Mouse (Mus musculus): ENCODE results near the gene Jaml. TPM values are rescaled to one million over a fixed set of nuclear protein-coding genes. Genes with fewer than 3 reads are reported as not detected.

The Jaml gene
- total RNA-seq, 2 experiments from 2014 or later: 0.19 to 0.30 TPM

GRCm38 (mm10) chr9:45119954-45120530 lies 41.1 kb downstream of the Jaml start:
- intact Hi-C loops (cut with DNase I): no loop called here
- DNase-seq: no peak

GRCm38 (mm10) chr9:45120567-45120966 lies 41.6 kb downstream of the Jaml start:
- DNase-seq: no peak
- intact Hi-C loops (cut with DNase I): no loop called here

GRCm38 (mm10) chr9:45121001-45121400 lies 42.0 kb downstream of the Jaml start:
- intact Hi-C loops (cut with DNase I): loop anchor here (1.0 kb wide), 1 partner anchor 25 kb away; no protein-coding TSS in a partner anchor
- DNase-seq: no peak

- peak; percentile 83 to 85 for DNase-seq
- intact Hi-C loops (cut with DNase I): loop anchor here (1.0 kb wide), 1 partner anchor 25 kb away; no protein-coding TSS in a partner anchor
These were observed 42.8 kb downstream of the Jaml start for GRCm38 (mm10) chr9:45121769-45122168.

- intact Hi-C loops (cut with DNase I): no loop called here
- no peak for DNase-seq
These were observed 43.3 kb downstream of the Jaml start for GRCm38 (mm10) chr9:45122209-45122761.

GRCm38 (mm10) chr9:45125211-45125610 lies 46.2 kb downstream of the Jaml start:
- intact Hi-C loops (cut with DNase I): no loop called here
- DNase-seq: no peak

- no peak for DNase-seq
- intact Hi-C loops (cut with DNase I): no loop called here
These were observed 48.0 kb downstream of the Jaml start for GRCm38 (mm10) chr9:45126941-45127340.

GRCm38 (mm10) chr9:45130119-45130518 lies 51.1 kb downstream of the Jaml start:
- intact Hi-C loops (cut with DNase I): loop anchor here (5.0 kb wide), 1 partner anchor 108 kb away; no protein-coding TSS in a partner anchor
- DNase-seq: no peak

- intact Hi-C loops (cut with DNase I): loop anchor here (5.0 kb wide), 1 partner anchor 111 kb away; no protein-coding TSS in a partner anchor
- DNase-seq: peak; percentile 64 to 77
These were observed 54.7 kb downstream of the Jaml start for GRCm38 (mm10) chr9:45133484-45134310.

GRCm38 (mm10) chr9:45136442-45137169 lies 57.6 kb downstream of the Jaml start:
- intact Hi-C loops (cut with DNase I): loop anchor here (5.0 kb wide), 1 partner anchor 89 kb away; no protein-coding TSS in a partner anchor
- DNase-seq: no peak

- peak; percentile 39 to 51 for DNase-seq
- intact Hi-C loops (cut with DNase I): loop anchor here (5.0 kb wide), 1 partner anchor 91 kb away; no protein-coding TSS in a partner anchor
These were observed 59.4 kb downstream of the Jaml start, which contains the start of gene Scn4b for GRCm38 (mm10) chr9:45138191-45139032. TSS of gene Scn4b (plus strand) at chr9:45138395.

GRCm38 (mm10) chr9:45139082-45139481 lies 60.1 kb downstream of the Jaml start:
- no peak for DNase-seq
- intact Hi-C loops (cut with DNase I): loop anchor here (5.0 kb wide), 1 partner anchor 92 kb away; no protein-coding TSS in a partner anchor

- no peak for DNase-seq
- intact Hi-C loops (cut with DNase I): loop anchor here (10.0 kb wide), 1 partner anchor 356 kb away; no protein-coding TSS in a partner anchor
These were observed 62.0 kb downstream of the Jaml start for GRCm38 (mm10) chr9:45140945-45141344.

- no peak for DNase-seq
- intact Hi-C loops (cut with DNase I): loop anchor here (10.0 kb wide), 1 partner anchor 358 kb away; no protein-coding TSS in a partner anchor
These were observed 63.7 kb downstream of the Jaml start for GRCm38 (mm10) chr9:45142686-45143085.

- DNase-seq: no peak
- intact Hi-C loops (cut with DNase I): loop anchor here (1.0 to 10.0 kb wide), 3 partner anchors 24 to 361 kb away; no protein-coding TSS in a partner anchor
These were observed 66.7 kb downstream of the Jaml start for GRCm38 (mm10) chr9:45145533-45146266.

GRCm38 (mm10) chr9:45146267-45146597 lies 67.2 kb downstream of the Jaml start:
- intact Hi-C loops (cut with DNase I): loop anchor here (1.0 to 10.0 kb wide), 3 partner anchors 25 to 361 kb away; no protein-coding TSS in a partner anchor
- DNase-seq: peak; percentile 68 to 85

GRCm38 (mm10) chr9:45150933-45151332 lies 72.0 kb downstream of the Jaml start:
- DNase-seq: no peak
- intact Hi-C loops (cut with DNase I): no loop called here

- intact Hi-C loops (cut with DNase I): no loop called here
- no peak for DNase-seq
These were observed 74.4 kb downstream of the Jaml start for GRCm38 (mm10) chr9:45153361-45153760.

Data from heart, postnatal 10 days (tissue).